Mouse (Mus musculus) liver, embryonic 14.5 days (tissue): ENCODE measurements at regions not wholly inside any gene's neighbourhood (a gene's known extent, or its start where the extent isn't known, plus 50 kb on each side); places are given as distances from the start of the nearest gene placed in this dataset.

Experiments
- CTCF ChIP-seq: IDR thresholded peaks from 2 replicates; pipeline ENCODE4 v1.5.1; 2016; ENCODE audit warnings: antibody characterized with exemption, low read depth, control low read depth
- EP300 ChIP-seq: IDR thresholded peaks from 2 replicates; pipeline ENCODE4 v1.6.1; 2016; ENCODE audit warnings: antibody characterized with exemption, low read depth

DNA sequence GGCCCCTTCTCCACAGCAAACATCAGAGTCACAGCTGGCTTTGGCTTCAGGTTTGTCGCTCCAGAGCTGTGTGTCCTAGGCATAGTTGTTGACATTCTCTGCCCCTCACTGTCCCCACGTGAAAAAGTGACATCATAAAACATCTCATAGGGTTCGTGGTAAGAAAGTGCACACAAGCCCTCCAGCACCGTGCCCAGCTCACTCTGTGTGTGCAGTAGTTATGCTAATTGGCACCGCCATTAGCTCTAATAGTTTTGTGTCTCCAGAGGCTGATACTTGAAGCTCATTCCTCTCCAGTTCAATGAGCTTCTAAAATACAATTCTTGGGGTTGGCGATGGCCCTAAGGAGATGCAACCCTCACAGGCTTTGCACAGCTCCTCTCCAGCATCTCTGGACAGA, 69.4 kb upstream of the Il12b start:
- no peak for TF ChIP-seq CTCF
- no peak for TF ChIP-seq EP300
